Mouse (Mus musculus) midbrain, embryonic 14.5 days (tissue): Measurements from ENCODE around the gene Larp1. TPM values are rescaled to one million over a fixed set of nuclear protein-coding genes. Genes with fewer than 3 reads are reported as not detected.

ENCODE experiments used
- ATAC-seq: fragments of 200-750 bp; cut with Nextera tagmentation; 2 replicates; pipeline ENCODE4 v1.8.0; 2017; ENCODE audit warnings: moderate number of reproducible peaks, moderate library complexity; ENCODE audit not compliant: low FRiP score, low TSS enrichment
- DNase-seq: peaks from one replicate; pipeline ENCODE4 v3.0.0-alpha.2; 2015
- H3K27ac ChIP-seq: fragments of 300-500 bp; sonication (generic); replicated peaks from 2 replicates; pipeline ENCODE4 v1.5.1; 2014; ENCODE audit warnings: mild to moderate bottlenecking, low read depth, low read length, moderate library complexity
- H3K27me3 ChIP-seq: fragments of 300-500 bp; sonication (generic); 2 replicates; pipeline ENCODE4 v1.6.1; 2014; ENCODE audit warnings: low read length, control low read depth, mixed read lengths; ENCODE audit not compliant: control insufficient read depth, insufficient read depth
- H3K36me3 ChIP-seq: fragments of 300-500 bp; sonication (generic); 2 replicates; pipeline ENCODE4 v1.6.1; 2014; ENCODE audit warnings: low read length, control low read depth; ENCODE audit not compliant: control insufficient read depth, insufficient read depth
- H3K4me1 ChIP-seq: fragments of 300-500 bp; sonication (generic); 2 replicates; pipeline ENCODE4 v1.6.1; 2014; ENCODE audit warnings: mild to moderate bottlenecking, antibody characterized with exemption, low read length, control low read depth; ENCODE audit not compliant: control insufficient read depth, insufficient read depth
- H3K4me2 ChIP-seq: fragments of 300-500 bp; sonication (generic); 2 replicates; pipeline ENCODE4 v1.6.1; 2014; ENCODE audit warnings: mild to moderate bottlenecking, low read length, moderate library complexity
- H3K4me3 ChIP-seq: fragments of 300-500 bp; sonication (generic); replicated peaks from 2 replicates; pipeline ENCODE4 v1.5.1; 2014; ENCODE audit warnings: low read depth, low read length
- H3K9ac ChIP-seq: fragments of 300-500 bp; sonication (generic); replicated peaks from 2 replicates; pipeline ENCODE4 v1.6.1; 2014; ENCODE audit warnings: mild to moderate bottlenecking, low read length, moderate library complexity
- H3K9me3 ChIP-seq: fragments of 300-500 bp; sonication (generic); 2 replicates; pipeline ENCODE4 v1.6.1; 2016; ENCODE audit warnings: low read length, control low read depth, mixed read lengths; ENCODE audit not compliant: control insufficient read depth
- WGBS: fragments of 180-500 bp; shearing (Covaris S2); extraction: QIAGEN DNeasy Blood & Tissue Kit; methylation state at CpG from one replicate; pipeline ENCODE4 v1.1.7; 2014; 5-methylcytosine and 5-hydroxymethylcytosine counted together
- polyA plus RNA-seq: library from polyadenylated mRNA; unstranded; fragments of >200 nt; fragmentation: Nextera tagmentation; extraction: Ambion mirVana; gene quantifications from 2 replicates; pipeline ENCODE4 v1.2.1, GENCODE M21; 2014

Larp1 gene
- polyA plus RNA-seq, 1 experiment from 2014 or later, result 19.1 TPM

- H3K4me1 ChIP-seq, result no peaks in the 10 kb centered on the region
- WGBS, result 87% methylated on average over 1 of the region's 1 CpGs
- no peak overlapping the region for H3K27ac ChIP-seq
- ATAC-seq, result no peak
- DNase-seq, result no peak
- no peak overlapping the region for H3K9ac ChIP-seq
- H3K4me3 ChIP-seq, result no peak overlapping the region
- H3K36me3 ChIP-seq, result no peaks in the 10 kb centered on the region
- H3K9me3 ChIP-seq, result no peaks in the 10 kb centered on the region
- H3K4me2 ChIP-seq, result no peak overlapping the region
- no peaks in the 10 kb centered on the region for H3K27me3 ChIP-seq
Observed at GRCm38 (mm10) chr11:58017422-58017821, 8.6 kb downstream of the Larp1 start.

- DNase-seq (no peak), ATAC-seq (no peak)
- no peak overlapping the region for H3K4me3 ChIP-seq
- no peaks in the 10 kb centered on the region for H3K36me3 ChIP-seq
- no peaks in the 10 kb centered on the region for H3K9me3 ChIP-seq
- 83% methylated on average over 2 of the region's 2 CpGs for WGBS
- no peak overlapping the region for H3K4me2 ChIP-seq
- no peaks in the 10 kb centered on the region for H3K27me3 ChIP-seq
- H3K9ac ChIP-seq, result no peak overlapping the region
- no peaks in the 10 kb centered on the region for H3K4me1 ChIP-seq
- no peak overlapping the region for H3K27ac ChIP-seq
Observed at GRCm38 (mm10) chr11:58018287-58018686, 9.4 kb downstream of the Larp1 start.

- H3K9me3 ChIP-seq, result no peaks in the 10 kb centered on the region
- H3K27ac ChIP-seq, result no peak overlapping the region
- H3K9ac ChIP-seq, result no peak overlapping the region
- H3K36me3 ChIP-seq, result no peaks in the 10 kb centered on the region
- H3K4me2 ChIP-seq, result no peak overlapping the region
- no peak overlapping the region for H3K4me3 ChIP-seq
- DNase-seq (no peak), ATAC-seq (no peak)
- no peaks in the 10 kb centered on the region for H3K4me1 ChIP-seq
- no peaks in the 10 kb centered on the region for H3K27me3 ChIP-seq
- 89% methylated on average over 4 of the region's 4 CpGs for WGBS
Observed at GRCm38 (mm10) chr11:58018701-58019100, 9.8 kb downstream of the Larp1 start.

GRCm38 (mm10) chr11:58021095-58021494, 12.2 kb downstream of the Larp1 start:
- Histone ChIP-seq H3K4me2 (no peak overlapping the region), H3K4me3 (no peak overlapping the region), H3K9me3 (no peaks in the 10 kb centered on the region), H3K27ac (no peak overlapping the region), H3K36me3 (no peaks in the 10 kb centered on the region), H3K9ac (no peak overlapping the region), H3K27me3 (no peaks in the 10 kb centered on the region), H3K4me1 (no peaks in the 10 kb centered on the region)
- ATAC-seq, result no peak
- no peak for DNase-seq
- WGBS, result 77% methylated on average over 1 of the region's 1 CpGs

- Histone ChIP-seq H3K4me2 (no peak overlapping the region), H3K9ac (no peak overlapping the region), H3K27ac (no peak overlapping the region), H3K4me3 (no peak overlapping the region), H3K27me3 (no peaks in the 10 kb centered on the region), H3K4me1 (no peaks in the 10 kb centered on the region), H3K36me3 (no peaks in the 10 kb centered on the region), H3K9me3 (no peaks in the 10 kb centered on the region)
- DNase-seq (no peak), ATAC-seq (no peak)
- 67% methylated on average over 2 of the region's 2 CpGs for WGBS
Observed at GRCm38 (mm10) chr11:58021618-58022017, 12.8 kb downstream of the Larp1 start.

GRCm38 (mm10) chr11:58024271-58024670, 15.4 kb downstream of the Larp1 start:
- Histone ChIP-seq H3K4me3 (no peak overlapping the region), H3K9me3 (no peaks in the 10 kb centered on the region), H3K9ac (no peak overlapping the region), H3K27ac (no peak overlapping the region), H3K4me1 (no peaks in the 10 kb centered on the region), H3K36me3 (no peaks in the 10 kb centered on the region), H3K4me2 (no peak overlapping the region), H3K27me3 (no peaks in the 10 kb centered on the region)
- ATAC-seq, result no peak
- DNase-seq, result no peak
- WGBS, result 90% methylated on average over 1 of the region's 1 CpGs

- Histone ChIP-seq H3K27ac (no peak overlapping the region), H3K27me3 (no peaks in the 10 kb centered on the region), H3K4me3 (no peak overlapping the region), H3K4me2 (no peak overlapping the region), H3K36me3 (no peaks in the 10 kb centered on the region), H3K9me3 (no peaks in the 10 kb centered on the region), H3K4me1 (no peaks in the 10 kb centered on the region), H3K9ac (no peak overlapping the region)
- WGBS, result 94% methylated on average over 2 of the region's 2 CpGs
- DNase-seq, result no peak
- no peak for ATAC-seq
Observed at GRCm38 (mm10) chr11:58024671-58025070, 15.8 kb downstream of the Larp1 start.

- Histone ChIP-seq H3K4me1 (no peaks in the 10 kb centered on the region), H3K9ac (no peak overlapping the region), H3K27ac (no peak overlapping the region), H3K4me3 (no peak overlapping the region), H3K27me3 (no peaks in the 10 kb centered on the region), H3K4me2 (no peak overlapping the region), H3K36me3 (no peaks in the 10 kb centered on the region), H3K9me3 (no peaks in the 10 kb centered on the region)
- ATAC-seq (no peak), DNase-seq (no peak)
- WGBS, result 89% methylated on average over 4 of the region's 4 CpGs
Observed at GRCm38 (mm10) chr11:58025881-58026280, 17.0 kb downstream of the Larp1 start.

GRCm38 (mm10) chr11:58026337-58026736, 17.5 kb downstream of the Larp1 start:
- Histone ChIP-seq H3K9ac (no peak overlapping the region), H3K4me2 (no peak overlapping the region), H3K36me3 (no peaks in the 10 kb centered on the region), H3K27me3 (no peaks in the 10 kb centered on the region), H3K4me3 (no peak overlapping the region), H3K4me1 (no peaks in the 10 kb centered on the region), H3K27ac (no peak overlapping the region), H3K9me3 (no peaks in the 10 kb centered on the region)
- DNase-seq (no peak), ATAC-seq (no peak)
- 80% methylated on average over 3 of the region's 3 CpGs for WGBS
